ENCODE assay signal across 13 mouse cellular contexts in the genomic region with DNA sequence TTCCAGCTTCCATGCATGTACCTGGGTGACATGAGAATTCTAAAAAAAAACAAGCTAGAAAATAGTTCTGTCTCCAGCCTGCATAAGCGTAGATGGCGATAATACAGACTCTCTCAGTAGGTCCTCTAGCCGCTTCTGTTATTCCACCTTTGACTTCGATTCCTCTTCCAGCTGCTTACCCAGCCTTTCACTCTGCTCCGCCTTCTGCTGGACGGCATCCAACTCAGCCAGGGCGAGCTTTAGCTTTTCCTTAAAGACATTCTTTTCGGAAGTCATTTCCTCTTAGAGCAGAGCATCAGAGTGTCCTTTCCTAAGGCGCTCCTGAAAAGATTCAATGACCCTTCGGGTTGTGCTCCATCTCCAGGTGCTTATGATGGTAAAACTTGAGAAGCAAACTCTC. TPM values are rescaled to one million over a fixed set of nuclear protein-coding genes. Genes with fewer than 3 reads are reported as not detected.
DNase-seq lines count a peak whose midpoint lies in the region; ATAC-seq and TF ChIP-seq lines count a peak whose summit lies in the region.
"Had no signal": no experiment of that assay in that cellular context is flagged by ENCODE, and none has a peak within 500 bp of the region (broad histone marks: within the 10 kb centered on the region; RNA-seq: fewer than 3 reads in every experiment).

No protein-coding gene starts in this region.

- no peak overlapping the region for H3K9ac ChIP-seq in kidney, embryonic 14.5 days (ENCODE audit: low read depth, low read length)
- H3K9ac ChIP-seq: liver, embryonic 12.5 days had no signal

- DNase-seq in adrenal gland, postnatal 25 days: peak; percentile 38
- no peak for DNase-seq in adrenal gland, adult 18-20 months (ENCODE audit: low spot score in 2 of 2)
- peak; percentile 47 for DNase-seq in kidney, adult 11 months
- peak; percentile 62 for DNase-seq in kidney, adult 9 months
- DNase-seq in lung, postnatal 36 days: peak; percentile 26
- DNase-seq in yolk sac, embryonic 10.5 days (ENCODE audit: low spot score): no peak
- no peak for DNase-seq in gastrocnemius, adult 2 months
- DNase-seq: cerebellum, adult 11 months; thymus, adult 18-20 months had no signal

- intact Hi-C loops in gastrocnemius, adult 2 months (cut with DNase I): no loop called here

- peaks cover 12% of the 10 kb centered on the region for H3K4me1 ChIP-seq in kidney, embryonic 14.5 days (ENCODE audit: control insufficient read depth, insufficient read depth, low read length)

- H3K4me2 ChIP-seq in kidney, embryonic 14.5 days (replicated peaks; ENCODE audit: low read depth, low read length): no peak overlapping the region
- H3K4me2 ChIP-seq: liver, embryonic 12.5 days had no signal

- peaks cover 16% of the 10 kb centered on the region; the same call in 1 of the 2 replicates for H3K36me3 ChIP-seq in kidney, embryonic 14.5 days (ENCODE audit: control insufficient read depth, insufficient read depth, low read length)

- H3K27ac ChIP-seq in kidney, embryonic 14.5 days (ENCODE audit: low read depth, low read length): no peak overlapping the region
- no peak overlapping the region for H3K27ac ChIP-seq in gastrocnemius, adult 2 months
- H3K27ac ChIP-seq: liver, embryonic 12.5 days had no signal

- H3K9me3 ChIP-seq in kidney, embryonic 14.5 days (ENCODE audit: control insufficient read depth, low read length): no peaks in the 10 kb centered on the region
- H3K9me3 ChIP-seq: liver, embryonic 12.5 days had no signal

- 79% methylated on average over 10 of the region's 10 CpGs for WGBS in kidney, embryonic 14.5 days

- H3K4me3 ChIP-seq in kidney, embryonic 14.5 days (ENCODE audit: low read length): no peak overlapping the region
- H3K4me3 ChIP-seq in gastrocnemius, adult 2 months: no peak overlapping the region
- H3K4me3 ChIP-seq: liver, embryonic 12.5 days had no signal

- no peaks in the 10 kb centered on the region for H3K27me3 ChIP-seq in kidney, embryonic 14.5 days (ENCODE audit: control insufficient read depth, insufficient read depth, low read length)
- H3K27me3 ChIP-seq: liver, embryonic 12.5 days had no signal

- ATAC-seq in kidney, embryonic 14.5 days (ENCODE audit: low FRiP score, low TSS enrichment): no peak
- ATAC-seq: liver, embryonic 12.5 days had no signal

- no peak for TF ChIP-seq CTCF in gastrocnemius, adult 2 months (IDR thresholded peaks at IDR 0.05)

RNA-seq across cellular contexts. Expression of gene Pigm, which starts 3.7 kb away (rescaled TPM):
- 11.8 and 13.1 TPM in 2 replicates for total RNA-seq in adrenal gland, postnatal 25 days (2021)
- 10 to 100 TPM in 1 of 2 experiments, 1 to 10 TPM in 1; 9.3 to 11.5 TPM for total RNA-seq in adrenal gland, adult 18-20 months (2021)
- 9.5 and 12.1 TPM in 2 replicates for polyA plus RNA-seq in kidney, embryonic 14.5 days (2014; fragmentation: Nextera tagmentation; extraction: Ambion mirVana)
- total RNA-seq in gastrocnemius, adult 2 months (2021): 1 to 10 TPM; 3.8 to 3.9 TPM

RNA-seq across cellular contexts. Expression of gene Kcnj10, which starts 39.1 kb away (rescaled TPM):
- 0.39 and 0.48 TPM in 2 replicates for total RNA-seq in adrenal gland, postnatal 25 days (2021)
- total RNA-seq in adrenal gland, adult 18-20 months (2021): 1 to 10 TPM; 1.3 to 1.5 TPM
- 0.31 and 0.57 TPM in 2 replicates for polyA plus RNA-seq in kidney, embryonic 14.5 days (2014; fragmentation: Nextera tagmentation; extraction: Ambion mirVana)
- total RNA-seq in gastrocnemius, adult 2 months (2021): under 1 TPM in 1 of 2 experiments, not detected in 1; 0.06 TPM
- polyA plus RNA-seq: heart, embryonic 14.5 days had no signal

RNA-seq across cellular contexts. Expression of gene Kcnj9, which starts 50.9 kb away (rescaled TPM):
- 0.18 TPM in 1 of 2 replicates, not detected in the other for total RNA-seq in adrenal gland, postnatal 25 days (2021)
- total RNA-seq in adrenal gland, adult 18-20 months (2021): under 1 TPM in 1 of 2 experiments, not detected in 1; 0.22 TPM
- polyA plus RNA-seq in kidney, embryonic 14.5 days (2014; fragmentation: Nextera tagmentation; extraction: Ambion mirVana): 0.20 TPM in 1 of 2 replicates, not detected in the other
- not detected for total RNA-seq in gastrocnemius, adult 2 months (2021)
- total RNA-seq: megakaryocyte-erythroid progenitor cell, adult 5-6 weeks had no signal
- polyA plus RNA-seq: heart, embryonic 14.5 days; liver, embryonic 12.5 days had no signal

Comparison
In these comparisons a context has a peak if more than half of its experiments do, and no peak if none do; other contexts are left out.
1. DNase-seq: peak in adrenal gland, postnatal 25 days (single experiment), kidney, adult 11 months (single experiment), kidney, adult 9 months (single experiment) and lung, postnatal 36 days (single experiment); none in adrenal gland, adult 18-20 months (0 of 2), yolk sac, embryonic 10.5 days (single experiment) and gastrocnemius, adult 2 months (single experiment).